Mouse (Mus musculus): ENCODE data around the gene Glis3. TPM values are rescaled to one million over a fixed set of nuclear protein-coding genes. Genes with fewer than 3 reads are reported as not detected.
A peak's percentile ranks its signal among the peaks of the same experiment; 100 is the strongest.

Gene Glis3
- total RNA-seq, 2 experiments from 2014 or later, result 1.6 TPM

GRCm38 (mm10) chr19:28360884-28361283 is 319.0 kb downstream of the Glis3 start:
- intact Hi-C loops (cut with DNase I), result no loop called here
- DNase-seq (ENCODE audit: low spot score), result no peak

- intact Hi-C loops (cut with DNase I), result no loop called here
- no peak for DNase-seq (ENCODE audit: low spot score)
These were observed 322.3 kb downstream of the Glis3 start for GRCm38 (mm10) chr19:28357595-28357994.

GRCm38 (mm10) chr19:28351068-28352066 is 328.5 kb downstream of the Glis3 start:
- intact Hi-C loops (cut with DNase I), result no loop called here
- DNase-seq (ENCODE audit: low spot score), result no peak

- intact Hi-C loops (cut with DNase I), result no loop called here
- no peak for DNase-seq (ENCODE audit: low spot score)
These were observed 332.6 kb downstream of the Glis3 start for GRCm38 (mm10) chr19:28347080-28347825.

- intact Hi-C loops (cut with DNase I), result no loop called here
- DNase-seq (ENCODE audit: low spot score), result no peak
These were observed 336.2 kb downstream of the Glis3 start for GRCm38 (mm10) chr19:28343640-28344039.

GRCm38 (mm10) chr19:28337574-28337973 is 342.3 kb downstream of the Glis3 start:
- intact Hi-C loops (cut with DNase I), result no loop called here
- DNase-seq (ENCODE audit: low spot score), result no peak

- no peak for DNase-seq (ENCODE audit: low spot score)
- intact Hi-C loops (cut with DNase I), result no loop called here
These were observed 343.0 kb downstream of the Glis3 start for GRCm38 (mm10) chr19:28336651-28337510.

GRCm38 (mm10) chr19:28335890-28336289 is 344.0 kb downstream of the Glis3 start:
- intact Hi-C loops (cut with DNase I), result no loop called here

GRCm38 (mm10) chr19:28333007-28333766 is 346.7 kb downstream of the Glis3 start:
- DNase-seq (ENCODE audit: low spot score), result no peak
- intact Hi-C loops (cut with DNase I), result no loop called here

More at GRCm38 (mm10) chr19:28335890-28336289, 344.0 kb downstream of the Glis3 start:
- DNase-seq (ENCODE audit: low spot score), result no peak

GRCm38 (mm10) chr19:28328444-28329110 is 351.3 kb downstream of the Glis3 start:
- intact Hi-C loops (cut with DNase I), result no loop called here
- peak; percentile 9 for DNase-seq (ENCODE audit: low spot score)

GRCm38 (mm10) chr19:28327536-28327935 is 352.3 kb downstream of the Glis3 start:
- intact Hi-C loops (cut with DNase I), result no loop called here
- DNase-seq (ENCODE audit: low spot score), result no peak

- DNase-seq (ENCODE audit: low spot score), result no peak
- intact Hi-C loops (cut with DNase I), result no loop called here
These were observed 373.8 kb downstream of the Glis3 start for GRCm38 (mm10) chr19:28306036-28306435.

GRCm38 (mm10) chr19:28305510-28305909 is 374.4 kb downstream of the Glis3 start:
- DNase-seq (ENCODE audit: low spot score), result no peak

GRCm38 (mm10) chr19:28302831-28303242 is 377.0 kb downstream of the Glis3 start:
- DNase-seq (ENCODE audit: low spot score), result no peak
- intact Hi-C loops (cut with DNase I), result no loop called here

More at GRCm38 (mm10) chr19:28305510-28305909, 374.4 kb downstream of the Glis3 start:
- intact Hi-C loops (cut with DNase I), result no loop called here

- intact Hi-C loops (cut with DNase I), result no loop called here
- DNase-seq (ENCODE audit: low spot score), result no peak
These were observed 379.7 kb downstream of the Glis3 start for GRCm38 (mm10) chr19:28300226-28300625.

- intact Hi-C loops (cut with DNase I), result no loop called here
- DNase-seq (ENCODE audit: low spot score), result no peak
These were observed 380.6 kb downstream of the Glis3 start for GRCm38 (mm10) chr19:28299211-28299775.

- no peak for DNase-seq (ENCODE audit: low spot score)
- intact Hi-C loops (cut with DNase I), result no loop called here
These were observed 381.2 kb downstream of the Glis3 start for GRCm38 (mm10) chr19:28298669-28299068.

GRCm38 (mm10) chr19:28291596-28291995 is 388.3 kb downstream of the Glis3 start:
- intact Hi-C loops (cut with DNase I), result no loop called here
- DNase-seq (ENCODE audit: low spot score), result no peak

All from heart, postnatal 25 days (tissue).